Mouse (Mus musculus) embryonic facial prominence, embryonic 11.5 days (tissue): Measurements from ENCODE around the gene Plekhm3. TPM values are rescaled to one million over a fixed set of nuclear protein-coding genes. Genes with fewer than 3 reads are reported as not detected.

Source experiments
- ATAC-seq: fragments of 200-750 bp; cut with Nextera tagmentation; replicated peaks from 2 replicates; pipeline ENCODE4 v1.8.0; 2017; ENCODE audit warnings: low read depth; ENCODE audit not compliant: insufficient number of reproducible peaks, low FRiP score, low TSS enrichment
- DNase-seq: peaks from one replicate; pipeline ENCODE4 v3.0.0-alpha.2; 2015; ENCODE audit warnings: low spot score
- H3K27ac ChIP-seq: fragments of 300-500 bp; sonication (generic); replicated peaks from 2 replicates; pipeline ENCODE4 v1.5.1; 2014; ENCODE audit warnings: mild to moderate bottlenecking, low read depth, low read length, control low read depth
- H3K27me3 ChIP-seq: fragments of 300-500 bp; sonication (generic); 2 replicates; pipeline ENCODE4 v1.6.1; 2014; ENCODE audit warnings: mild to moderate bottlenecking, low read length, moderate library complexity, mixed read lengths; ENCODE audit not compliant: control insufficient read depth, insufficient read depth
- H3K36me3 ChIP-seq: fragments of 300-500 bp; sonication (generic); replicated peaks from 2 replicates; pipeline ENCODE4 v1.6.1; 2014; ENCODE audit warnings: low read depth, mild to moderate bottlenecking, low read length, moderate library complexity, mixed read lengths; ENCODE audit not compliant: control insufficient read depth, insufficient read depth
- H3K4me1 ChIP-seq: fragments of 300-500 bp; sonication (generic); 2 replicates; pipeline ENCODE4 v1.6.1; 2014; ENCODE audit warnings: low read length, mixed read lengths; ENCODE audit not compliant: control insufficient read depth, insufficient read depth
- H3K4me2 ChIP-seq: fragments of 300-500 bp; sonication (generic); 2 replicates; pipeline ENCODE4 v1.6.1; 2014; ENCODE audit warnings: low read depth, mild to moderate bottlenecking, control low read depth, low read length, moderate library complexity
- H3K4me3 ChIP-seq: fragments of 300-500 bp; sonication (generic); 2 replicates; pipeline ENCODE4 v1.5.1; 2014; ENCODE audit warnings: low read depth, low read length, control low read depth
- H3K9ac ChIP-seq: fragments of 300-500 bp; sonication (generic); replicated peaks from 2 replicates; pipeline ENCODE4 v1.6.1; 2014; ENCODE audit warnings: mild to moderate bottlenecking, control low read depth, low read length
- H3K9me3 ChIP-seq: fragments of 300-500 bp; sonication (generic); replicated peaks from 2 replicates; pipeline ENCODE4 v1.6.1; 2016; ENCODE audit warnings: mild to moderate bottlenecking, low read length, inconsistent platforms, mixed read lengths; ENCODE audit not compliant: control insufficient read depth
- WGBS: fragments of 180-500 bp; shearing (Covaris S2); extraction: QIAGEN DNeasy Blood & Tissue Kit; methylation state at CpG from one replicate; pipeline ENCODE4 v1.1.7; 2014; 5-methylcytosine and 5-hydroxymethylcytosine counted together
- polyA plus RNA-seq: library from polyadenylated mRNA; unstranded; fragments of >200 nt; fragmentation: Nextera tagmentation; extraction: Ambion mirVana; gene quantifications from 2 replicates; pipeline ENCODE4 v1.2.1, GENCODE M21; 2014

Gene Plekhm3
- polyA plus RNA-seq, 1 experiment from 2014 or later = 6.0 TPM

GRCm38 (mm10) chr1:64887502-64888203 is 69.0 kb downstream of the Plekhm3 start:
- H3K9ac ChIP-seq = no peak overlapping the region

GRCm38 (mm10) chr1:64886718-64887117 is 69.9 kb downstream of the Plekhm3 start:
- Histone ChIP-seq H3K9ac (no peak overlapping the region), H3K36me3 (no peaks in the 10 kb centered on the region), H3K4me2 (no peak overlapping the region), H3K27ac (no peak overlapping the region), H3K4me1 (0 out of 2 replicates have a peak, but pooled peaks cover 3% of the 10 kb centered on the region), H3K27me3 (no peaks in the 10 kb centered on the region), H3K9me3 (no peaks in the 10 kb centered on the region), H3K4me3 (no peak overlapping the region)
- DNase-seq (no peak), ATAC-seq (no peak)
- WGBS = 93% methylated on average over 6 of the region's 6 CpGs

More at GRCm38 (mm10) chr1:64887502-64888203, 69.0 kb downstream of the Plekhm3 start:
- H3K4me2 ChIP-seq = no peak overlapping the region
- H3K4me1 ChIP-seq = 0 out of 2 replicates have a peak, but pooled peaks cover 3% of the 10 kb centered on the region
- no peaks in the 10 kb centered on the region for H3K27me3 ChIP-seq
- H3K27ac ChIP-seq = no peak overlapping the region
- 88% methylated on average over 2 of the region's 2 CpGs for WGBS
- H3K4me3 ChIP-seq = no peak overlapping the region
- ATAC-seq (no peak), DNase-seq (no peak)
- no peaks in the 10 kb centered on the region for H3K9me3 ChIP-seq
- no peaks in the 10 kb centered on the region for H3K36me3 ChIP-seq

GRCm38 (mm10) chr1:64885328-64885727 is 71.3 kb downstream of the Plekhm3 start:
- Histone ChIP-seq H3K4me1 (0 out of 2 replicates have a peak, but pooled peaks cover 3% of the 10 kb centered on the region), H3K4me2 (no peak overlapping the region), H3K27ac (no peak overlapping the region), H3K9me3 (no peaks in the 10 kb centered on the region), H3K27me3 (no peaks in the 10 kb centered on the region), H3K4me3 (no peak overlapping the region), H3K36me3 (no peaks in the 10 kb centered on the region), H3K9ac (no peak overlapping the region)
- DNase-seq = no peak
- WGBS = 74% methylated on average over 3 of the region's 3 CpGs
- no peak for ATAC-seq

- Histone ChIP-seq H3K27ac (no peak overlapping the region; the same call in 1 of the 2 replicates), H3K36me3 (no peaks in the 10 kb centered on the region)
Observed at GRCm38 (mm10) chr1:64884007-64884406, 72.6 kb downstream of the Plekhm3 start.

GRCm38 (mm10) chr1:64880613-64881012 is 76.0 kb downstream of the Plekhm3 start:
- H3K9ac ChIP-seq = no peak overlapping the region
- no peaks in the 10 kb centered on the region for H3K9me3 ChIP-seq
- no peak overlapping the region for H3K4me3 ChIP-seq
- no peaks in the 10 kb centered on the region for H3K27me3 ChIP-seq
- H3K27ac ChIP-seq = no peak overlapping the region
- ATAC-seq (no peak), DNase-seq (no peak)
- WGBS = 84% methylated on average over 3 of the region's 3 CpGs
- H3K4me1 ChIP-seq = 0 out of 2 replicates have a peak, but pooled peaks cover 3% of the 10 kb centered on the region
- H3K36me3 ChIP-seq = no peaks in the 10 kb centered on the region
- H3K4me2 ChIP-seq = no peak overlapping the region

More at GRCm38 (mm10) chr1:64884007-64884406, 72.6 kb downstream of the Plekhm3 start:
- WGBS = 20% methylated on average over 6 of the region's 6 CpGs
- Histone ChIP-seq H3K27me3 (no peaks in the 10 kb centered on the region), H3K4me1 (0 out of 2 replicates have a peak, but pooled peaks cover 3% of the 10 kb centered on the region), H3K4me2 (no peak overlapping the region), H3K9ac (no peak overlapping the region), H3K4me3 (no peak overlapping the region), H3K9me3 (no peaks in the 10 kb centered on the region)
- DNase-seq (peak; percentile 55), ATAC-seq (peak; percentile 29; the same call in 1 of the 2 replicates)

GRCm38 (mm10) chr1:64878795-64879240 is 77.8 kb downstream of the Plekhm3 start:
- no peak overlapping the region for H3K9ac ChIP-seq
- no peaks in the 10 kb centered on the region for H3K9me3 ChIP-seq
- WGBS = 61% methylated on average over 12 of the region's 12 CpGs
- H3K4me3 ChIP-seq = no peak overlapping the region
- no peak overlapping the region for H3K4me2 ChIP-seq
- H3K27ac ChIP-seq = no peak overlapping the region
- DNase-seq (no peak), ATAC-seq (no peak)
- H3K27me3 ChIP-seq = no peaks in the 10 kb centered on the region
- H3K36me3 ChIP-seq = no peaks in the 10 kb centered on the region
- H3K4me1 ChIP-seq = no peaks in the 10 kb centered on the region

- Histone ChIP-seq H3K4me2 (no peak overlapping the region), H3K9me3 (no peaks in the 10 kb centered on the region), H3K9ac (no peak overlapping the region), H3K27ac (no peak overlapping the region), H3K36me3 (no peaks in the 10 kb centered on the region), H3K4me1 (no peaks in the 10 kb centered on the region), H3K27me3 (no peaks in the 10 kb centered on the region), H3K4me3 (no peak overlapping the region)
- DNase-seq (no peak), ATAC-seq (no peak)
- WGBS = 63% methylated on average over 3 of the region's 3 CpGs
Observed at GRCm38 (mm10) chr1:64876276-64876675, 80.3 kb downstream of the Plekhm3 start.

- Histone ChIP-seq H3K27ac (no peak overlapping the region), H3K9ac (no peak overlapping the region), H3K4me2 (no peak overlapping the region), H3K9me3 (no peaks in the 10 kb centered on the region), H3K36me3 (no peaks in the 10 kb centered on the region), H3K4me1 (no peaks in the 10 kb centered on the region), H3K4me3 (no peak overlapping the region), H3K27me3 (no peaks in the 10 kb centered on the region)
- no peak for ATAC-seq
- no peak for DNase-seq
- WGBS = 84% methylated on average over 5 of the region's 5 CpGs
Observed at GRCm38 (mm10) chr1:64875712-64876111, 80.9 kb downstream of the Plekhm3 start.
